ENCODE assay signal across 15 mouse cellular contexts in the genomic region with DNA sequence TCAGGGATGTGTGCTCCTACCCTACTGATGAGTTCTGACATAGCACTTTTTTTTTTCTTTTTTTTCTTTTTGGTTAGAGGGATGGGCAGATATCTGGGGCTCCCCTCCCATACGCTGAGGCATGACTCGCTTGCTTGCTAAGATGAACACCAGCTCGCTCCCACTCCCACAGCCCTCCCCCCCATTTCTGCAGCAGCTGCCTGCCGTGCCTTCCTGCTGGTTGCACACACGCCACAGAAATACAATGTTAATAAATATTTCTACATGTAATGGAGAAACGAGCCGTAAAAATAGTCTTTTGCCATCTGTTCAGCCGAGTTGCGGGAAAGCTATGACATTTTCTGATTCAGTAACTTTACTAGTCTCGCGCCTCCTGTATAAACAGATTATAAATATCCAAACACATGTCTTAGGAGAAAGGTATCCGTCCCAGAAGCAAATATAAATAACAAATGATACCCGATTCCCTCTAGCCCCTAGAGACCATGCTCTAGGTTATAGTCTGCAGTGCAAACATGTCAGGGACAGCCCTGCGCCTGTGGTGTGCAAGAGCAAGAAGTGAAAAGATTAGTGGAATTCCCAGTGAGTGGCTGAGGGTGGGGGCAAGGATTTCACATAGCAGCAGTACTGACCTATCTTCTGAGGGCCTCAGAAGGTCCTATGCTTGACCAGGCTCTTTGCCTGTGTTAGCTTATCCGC.
DNase-seq lines count a peak whose midpoint lies in the region; ATAC-seq lines count a peak whose summit lies in the region.
"Had no signal": no experiment of that assay in that cellular context is flagged by ENCODE, and none has a peak within 500 bp of the region (broad histone marks: within the 10 kb centered on the region; RNA-seq: fewer than 3 reads in every experiment).

No protein-coding gene starts in this region.

- no peaks in the 10 kb centered on the region for H3K27me3 ChIP-seq in heart, embryonic 12.5 days (replicated peaks)
- H3K27me3 ChIP-seq in limb, embryonic 12.5 days = no peaks in the 10 kb centered on the region
- no peaks in the 10 kb centered on the region for H3K27me3 ChIP-seq in limb, embryonic 10.5 days (ENCODE audit: low read depth, poor library complexity, severe bottlenecking)
- no peaks in the 10 kb centered on the region for H3K27me3 ChIP-seq in forebrain, embryonic 15.5 days
- no peaks in the 10 kb centered on the region for H3K27me3 ChIP-seq in neural tube, embryonic 14.5 days (ENCODE audit: control insufficient read depth, insufficient read depth, low read length)
- H3K27me3 ChIP-seq: embryonic facial prominence, embryonic 12.5 days; Patski had no signal

- peak overlapping the region; percentile 37 for H3K27ac ChIP-seq in heart, embryonic 12.5 days (ENCODE audit: poor library complexity, severe bottlenecking)
- H3K27ac ChIP-seq in limb, embryonic 12.5 days = peak overlapping the region; percentile 18
- no peak overlapping the region for H3K27ac ChIP-seq in limb, embryonic 10.5 days
- no peak overlapping the region for H3K27ac ChIP-seq in forebrain, embryonic 15.5 days (replicated peaks)
- H3K27ac ChIP-seq in neural tube, embryonic 14.5 days (ENCODE audit: low read depth, low read length) = peak overlapping the region; percentile 23
- H3K27ac ChIP-seq: embryonic facial prominence, embryonic 12.5 days had no signal

- no peak overlapping the region for H3K9ac ChIP-seq in heart, embryonic 12.5 days
- no peak overlapping the region for H3K9ac ChIP-seq in limb, embryonic 12.5 days (replicated peaks)
- no peak overlapping the region for H3K9ac ChIP-seq in forebrain, embryonic 15.5 days (replicated peaks)
- no peak overlapping the region for H3K9ac ChIP-seq in neural tube, embryonic 14.5 days (replicated peaks; ENCODE audit: low read depth, low read length)
- H3K9ac ChIP-seq: embryonic facial prominence, embryonic 12.5 days had no signal

- H3K4me3 ChIP-seq in heart, embryonic 12.5 days = no peak overlapping the region
- no peak overlapping the region for H3K4me3 ChIP-seq in limb, embryonic 12.5 days (replicated peaks)
- no peak overlapping the region for H3K4me3 ChIP-seq in limb, embryonic 10.5 days
- H3K4me3 ChIP-seq in forebrain, embryonic 15.5 days = no peak overlapping the region
- H3K4me3 ChIP-seq in neural tube, embryonic 14.5 days (ENCODE audit: low read depth, low read length) = no peak overlapping the region
- H3K4me3 ChIP-seq: embryonic facial prominence, embryonic 12.5 days had no signal

- no peaks in the 10 kb centered on the region for H3K9me3 ChIP-seq in heart, embryonic 12.5 days (replicated peaks)
- H3K9me3 ChIP-seq in limb, embryonic 12.5 days = no peaks in the 10 kb centered on the region
- H3K9me3 ChIP-seq in limb, embryonic 10.5 days (replicated peaks) = no peaks in the 10 kb centered on the region
- no peaks in the 10 kb centered on the region for H3K9me3 ChIP-seq in forebrain, embryonic 15.5 days
- no peaks in the 10 kb centered on the region for H3K9me3 ChIP-seq in neural tube, embryonic 14.5 days (ENCODE audit: control insufficient read depth, low read length)
- H3K9me3 ChIP-seq: embryonic facial prominence, embryonic 12.5 days had no signal

- intact Hi-C loops in heart, postnatal 10 days (cut with DNase I) = no loop called here

- WGBS in heart, embryonic 12.5 days = 69% methylated on average over 15 of the region's 15 CpGs
- WGBS in limb, embryonic 12.5 days = 39% methylated on average over 15 of the region's 15 CpGs
- WGBS in limb, embryonic 10.5 days = 86% methylated on average over 15 of the region's 15 CpGs
- 50% methylated on average over 15 of the region's 15 CpGs for WGBS in forebrain, embryonic 15.5 days
- WGBS in neural tube, embryonic 14.5 days = 30% methylated on average over 15 of the region's 15 CpGs

- H3K4me2 ChIP-seq in heart, embryonic 12.5 days = no peak overlapping the region
- H3K4me2 ChIP-seq in limb, embryonic 12.5 days = peak overlapping the region; percentile 19
- H3K4me2 ChIP-seq in forebrain, embryonic 15.5 days (replicated peaks) = no peak overlapping the region
- H3K4me2 ChIP-seq in neural tube, embryonic 14.5 days (ENCODE audit: low read depth, low read length) = peak overlapping the region; percentile 34
- H3K4me2 ChIP-seq: embryonic facial prominence, embryonic 12.5 days had no signal

- no peaks in the 10 kb centered on the region for H3K36me3 ChIP-seq in heart, embryonic 12.5 days
- H3K36me3 ChIP-seq in limb, embryonic 12.5 days = no peaks in the 10 kb centered on the region
- H3K36me3 ChIP-seq in limb, embryonic 10.5 days = no peaks in the 10 kb centered on the region
- no peaks in the 10 kb centered on the region for H3K36me3 ChIP-seq in forebrain, embryonic 15.5 days
- H3K36me3 ChIP-seq in neural tube, embryonic 14.5 days (ENCODE audit: control insufficient read depth, insufficient read depth, low read length) = no peaks in the 10 kb centered on the region
- H3K36me3 ChIP-seq: embryonic facial prominence, embryonic 12.5 days had no signal

- no peak for ATAC-seq in heart, embryonic 12.5 days (ENCODE audit: insufficient number of reproducible peaks, low FRiP score)
- peak; percentile 75; the same call in 1 of the 2 replicates for ATAC-seq in limb, embryonic 12.5 days (ENCODE audit: insufficient number of reproducible peaks, insufficient read depth, low FRiP score, low TSS enrichment, low read depth)
- peak; percentile 75 for ATAC-seq in forebrain, embryonic 15.5 days (replicated peaks)
- ATAC-seq in neural tube, embryonic 14.5 days (ENCODE audit: low read depth) = peak; percentile 89
- ATAC-seq in megakaryocyte, adult 5-6 weeks (ENCODE audit: poor library complexity, severe bottlenecking) = no peak
- ATAC-seq: Patski had no signal

- no peak for DNase-seq in heart, postnatal 10 days
- DNase-seq in limb, embryonic 10.5 days (ENCODE audit: low spot score) = no peak
- no peak for DNase-seq in adrenal gland, postnatal 25 days
- DNase-seq: adrenal gland, adult 8-10 months; cerebellum, adult 18-20 months; heart, postnatal 36 days; liver; lung, postnatal 36 days had no signal

- H3K4me1 ChIP-seq in heart, embryonic 12.5 days (replicated peaks) = peaks cover 60% of the 10 kb centered on the region
- H3K4me1 ChIP-seq in limb, embryonic 12.5 days (replicated peaks) = peaks cover 22% of the 10 kb centered on the region
- H3K4me1 ChIP-seq in limb, embryonic 10.5 days = peaks cover 8% of the 10 kb centered on the region
- H3K4me1 ChIP-seq in forebrain, embryonic 15.5 days = no peaks in the 10 kb centered on the region
- peaks cover 13% of the 10 kb centered on the region; the same call in 1 of the 2 replicates for H3K4me1 ChIP-seq in neural tube, embryonic 14.5 days (ENCODE audit: control insufficient read depth, insufficient read depth, low read length)

Comparison
In these comparisons a context has a peak if more than half of its experiments do, and no peak if none do; other contexts are left out.
1. H3K27ac ChIP-seq: peak in heart, embryonic 12.5 days (single experiment), limb, embryonic 12.5 days (single experiment) and neural tube, embryonic 14.5 days (single experiment); none in limb, embryonic 10.5 days (single experiment) and forebrain, embryonic 15.5 days (single experiment).
2. ATAC-seq: peak in limb, embryonic 12.5 days (single experiment), forebrain, embryonic 15.5 days (single experiment) and neural tube, embryonic 14.5 days (single experiment); none in heart, embryonic 12.5 days (single experiment) and megakaryocyte, adult 5-6 weeks (single experiment).
3. H3K4me2 ChIP-seq: peak in limb, embryonic 12.5 days (single experiment) and neural tube, embryonic 14.5 days (single experiment); none in heart, embryonic 12.5 days (single experiment) and forebrain, embryonic 15.5 days (single experiment).